Mouse (Mus musculus) neural tube, embryonic 15.5 days (tissue): ENCODE measurements at regions not wholly inside any gene's neighbourhood (a gene's known extent, or its start where the extent isn't known, plus 50 kb on each side); places are given as distances from the start of the nearest gene placed in this dataset.

Experiments
- ATAC-seq: fragments of 200-750 bp; cut with Nextera tagmentation; 2 replicates; pipeline ENCODE4 v1.8.0; 2017; ENCODE audit warnings: mild to moderate bottlenecking, moderate TSS enrichment, moderate library complexity; ENCODE audit not compliant: low FRiP score
- H3K27ac ChIP-seq: fragments of 300-500 bp; sonication (generic); replicated peaks from 2 replicates; pipeline ENCODE4 v1.5.1; 2015; ENCODE audit warnings: mild to moderate bottlenecking, inconsistent platforms
- H3K27me3 ChIP-seq: fragments of 300-500 bp; sonication (generic); replicated peaks from 2 replicates; pipeline ENCODE4 v1.6.1; 2015; ENCODE audit warnings: inconsistent platforms
- H3K36me3 ChIP-seq: fragments of 300-500 bp; sonication (generic); 2 replicates; pipeline ENCODE4 v1.6.1; 2015; ENCODE audit warnings: inconsistent platforms
- H3K4me1 ChIP-seq: fragments of 300-500 bp; sonication (generic); 2 replicates; pipeline ENCODE4 v1.6.1; 2015; ENCODE audit warnings: inconsistent platforms
- H3K4me2 ChIP-seq: fragments of 300-500 bp; sonication (generic); 2 replicates; pipeline ENCODE4 v1.6.1; 2015; ENCODE audit warnings: inconsistent platforms, mild to moderate bottlenecking, moderate library complexity
- H3K4me3 ChIP-seq: fragments of 300-500 bp; sonication (generic); replicated peaks from 2 replicates; pipeline ENCODE4 v1.5.1; 2015; ENCODE audit warnings: mild to moderate bottlenecking, inconsistent platforms
- H3K9ac ChIP-seq: fragments of 300-500 bp; sonication (generic); replicated peaks from 2 replicates; pipeline ENCODE4 v1.6.1; 2015; ENCODE audit warnings: mild to moderate bottlenecking, inconsistent platforms
- H3K9me3 ChIP-seq: fragments of 300-500 bp; sonication (generic); replicated peaks from 2 replicates; pipeline ENCODE4 v1.6.1; 2016; ENCODE audit warnings: inconsistent platforms
- WGBS: fragments of 180-500 bp; shearing (Covaris S2); methylation state at CpG from one replicate; pipeline ENCODE4 v1.1.7; 2015; ENCODE audit warnings: mixed read lengths; 5-methylcytosine and 5-hydroxymethylcytosine counted together

GRCm38 (mm10) chr7:74876667-74877066, 322.1 kb upstream of the Slco3a1 start:
- H3K4me3 ChIP-seq, result no peak overlapping the region
- no peaks in the 10 kb centered on the region for H3K9me3 ChIP-seq
- no peak for ATAC-seq
- 67% methylated on average over 4 of the region's 4 CpGs for WGBS
- H3K4me1 ChIP-seq, result no peaks in the 10 kb centered on the region
- H3K27me3 ChIP-seq, result no peaks in the 10 kb centered on the region
- no peak overlapping the region for H3K4me2 ChIP-seq
- no peak overlapping the region for H3K27ac ChIP-seq
- no peaks in the 10 kb centered on the region for H3K36me3 ChIP-seq
- no peak overlapping the region for H3K9ac ChIP-seq

- no peak overlapping the region for H3K4me2 ChIP-seq
- no peaks in the 10 kb centered on the region for H3K4me1 ChIP-seq
- no peak overlapping the region for H3K27ac ChIP-seq
- no peaks in the 10 kb centered on the region for H3K36me3 ChIP-seq
- ATAC-seq, result no peak
- H3K9me3 ChIP-seq, result no peaks in the 10 kb centered on the region
- no peaks in the 10 kb centered on the region for H3K27me3 ChIP-seq
- WGBS, result 76% methylated on average over 1 of the region's 1 CpGs
- H3K9ac ChIP-seq, result no peak overlapping the region
- no peak overlapping the region for H3K4me3 ChIP-seq
These were observed 315.7 kb upstream of the Slco3a1 start for GRCm38 (mm10) chr7:74870250-74870649.

GRCm38 (mm10) chr7:74862727-74863126, 308.1 kb upstream of the Slco3a1 start:
- no peaks in the 10 kb centered on the region for H3K27me3 ChIP-seq
- H3K36me3 ChIP-seq, result no peaks in the 10 kb centered on the region
- no peak overlapping the region for H3K4me3 ChIP-seq
- H3K27ac ChIP-seq, result no peak overlapping the region
- no peak for ATAC-seq
- H3K9me3 ChIP-seq, result no peaks in the 10 kb centered on the region
- H3K4me2 ChIP-seq, result no peak overlapping the region
- WGBS, result 80% methylated on average over 3 of the region's 3 CpGs
- no peak overlapping the region for H3K9ac ChIP-seq
- no peaks in the 10 kb centered on the region for H3K4me1 ChIP-seq

- 17% methylated on average over 6 of the region's 6 CpGs for WGBS
- no peaks in the 10 kb centered on the region for H3K9me3 ChIP-seq
- no peak overlapping the region for H3K4me3 ChIP-seq
- no peak overlapping the region for H3K9ac ChIP-seq
- no peaks in the 10 kb centered on the region for H3K27me3 ChIP-seq
- no peak overlapping the region for H3K27ac ChIP-seq
- no peak overlapping the region for H3K4me2 ChIP-seq
- no peak for ATAC-seq
- no peaks in the 10 kb centered on the region for H3K36me3 ChIP-seq
- no peaks in the 10 kb centered on the region for H3K4me1 ChIP-seq
These were observed 289.8 kb upstream of the Slco3a1 start for GRCm38 (mm10) chr7:74844306-74844929.

GRCm38 (mm10) chr7:74823286-74823685, 268.7 kb upstream of the Slco3a1 start:
- Histone ChIP-seq H3K4me3 (no peak overlapping the region), H3K9me3 (no peaks in the 10 kb centered on the region), H3K27ac (no peak overlapping the region), H3K27me3 (no peaks in the 10 kb centered on the region), H3K4me2 (no peak overlapping the region), H3K4me1 (no peaks in the 10 kb centered on the region), H3K36me3 (no peaks in the 10 kb centered on the region), H3K9ac (no peak overlapping the region)
- no peak for ATAC-seq
- 54% methylated on average over 2 of the region's 2 CpGs for WGBS

GRCm38 (mm10) chr7:74793241-74793640, 238.7 kb upstream of the Slco3a1 start:
- Histone ChIP-seq H3K4me3 (no peak overlapping the region), H3K27ac (0 out of 2 replicates have a peak overlapping the region, but pooled peaks have one; percentile 9), H3K27me3 (no peaks in the 10 kb centered on the region), H3K4me1 (no peaks in the 10 kb centered on the region), H3K36me3 (no peaks in the 10 kb centered on the region), H3K4me2 (no peak overlapping the region), H3K9ac (no peak overlapping the region), H3K9me3 (no peaks in the 10 kb centered on the region)
- 44% methylated on average over 1 of the region's 1 CpGs for WGBS
- ATAC-seq, result no peak

GRCm38 (mm10) chr7:74788696-74789095, 234.1 kb upstream of the Slco3a1 start:
- WGBS, result 81% methylated on average over 1 of the region's 1 CpGs
- no peak overlapping the region for H3K27ac ChIP-seq
- no peaks in the 10 kb centered on the region for H3K27me3 ChIP-seq
- H3K4me3 ChIP-seq, result no peak overlapping the region
- no peaks in the 10 kb centered on the region for H3K36me3 ChIP-seq
- H3K9me3 ChIP-seq, result no peaks in the 10 kb centered on the region
- no peak overlapping the region for H3K4me2 ChIP-seq
- ATAC-seq, result no peak
- no peak overlapping the region for H3K9ac ChIP-seq
- H3K4me1 ChIP-seq, result no peaks in the 10 kb centered on the region

GRCm38 (mm10) chr7:74771435-74772406, 217.1 kb upstream of the Slco3a1 start:
- WGBS, result 63% methylated on average over 9 of the region's 9 CpGs
- no peaks in the 10 kb centered on the region for H3K27me3 ChIP-seq
- no peaks in the 10 kb centered on the region for H3K36me3 ChIP-seq
- H3K4me2 ChIP-seq, result no peak overlapping the region
- H3K4me3 ChIP-seq, result no peak overlapping the region
- H3K9me3 ChIP-seq, result no peaks in the 10 kb centered on the region
- 0 out of 2 replicates have a peak, but pooled peaks cover 2% of the 10 kb centered on the region for H3K4me1 ChIP-seq
- H3K9ac ChIP-seq, result no peak overlapping the region
- H3K27ac ChIP-seq, result peak overlapping the region; percentile 37; the same call in 1 of the 2 replicates
- peak; percentile 83 for ATAC-seq

- WGBS, result 79% methylated on average over 4 of the region's 4 CpGs
- H3K27me3 ChIP-seq, result no peaks in the 10 kb centered on the region
- no peak overlapping the region for H3K4me3 ChIP-seq
- no peak overlapping the region for H3K4me2 ChIP-seq
- H3K9me3 ChIP-seq, result no peaks in the 10 kb centered on the region
- H3K4me1 ChIP-seq, result peaks cover 2% of the 10 kb centered on the region; the same call in 1 of the 2 replicates
- no peak overlapping the region for H3K27ac ChIP-seq
- no peaks in the 10 kb centered on the region for H3K36me3 ChIP-seq
- H3K9ac ChIP-seq, result no peak overlapping the region
- no peak for ATAC-seq
These were observed 212.0 kb upstream of the Slco3a1 start for GRCm38 (mm10) chr7:74766550-74766949.

GRCm38 (mm10) chr7:74757469-74757868, 202.9 kb upstream of the Slco3a1 start:
- WGBS, result 81% methylated on average over 2 of the region's 2 CpGs
- Histone ChIP-seq H3K27ac (no peak overlapping the region), H3K36me3 (no peaks in the 10 kb centered on the region), H3K4me3 (no peak overlapping the region), H3K4me2 (no peak overlapping the region), H3K9me3 (no peaks in the 10 kb centered on the region), H3K4me1 (no peaks in the 10 kb centered on the region), H3K27me3 (no peaks in the 10 kb centered on the region), H3K9ac (no peak overlapping the region)
- ATAC-seq, result no peak

GRCm38 (mm10) chr7:74747704-74748103, 193.1 kb upstream of the Slco3a1 start:
- no peak overlapping the region for H3K4me3 ChIP-seq
- H3K27me3 ChIP-seq, result no peaks in the 10 kb centered on the region
- no peak overlapping the region for H3K27ac ChIP-seq
- WGBS, result 65% methylated on average over 1 of the region's 1 CpGs
- H3K4me2 ChIP-seq, result no peak overlapping the region
- no peaks in the 10 kb centered on the region for H3K4me1 ChIP-seq
- ATAC-seq, result no peak
- H3K36me3 ChIP-seq, result no peaks in the 10 kb centered on the region
- H3K9me3 ChIP-seq, result no peaks in the 10 kb centered on the region
- H3K9ac ChIP-seq, result no peak overlapping the region

- Histone ChIP-seq H3K9me3 (no peaks in the 10 kb centered on the region), H3K27me3 (no peaks in the 10 kb centered on the region), H3K36me3 (no peaks in the 10 kb centered on the region), H3K9ac (no peak overlapping the region), H3K4me3 (no peak overlapping the region), H3K4me2 (no peak overlapping the region), H3K27ac (no peak overlapping the region), H3K4me1 (no peaks in the 10 kb centered on the region)
- WGBS, result 67% methylated on average over 6 of the region's 6 CpGs
- no peak for ATAC-seq
These were observed 180.4 kb upstream of the Slco3a1 start for GRCm38 (mm10) chr7:74734941-74735340.
